Mouse (Mus musculus): Measurements from ENCODE around the gene Lcmt2. TPM values are rescaled to one million over a fixed set of nuclear protein-coding genes. Genes with fewer than 3 reads are reported as not detected.
A peak's percentile ranks its signal among the peaks of the same experiment; 100 is the strongest.

Lcmt2 gene
- 16.2 and 20.9 TPM in 2 replicates for polyA plus RNA-seq (2014; fragmentation: Nextera tagmentation; extraction: Ambion mirVana)

- Histone ChIP-seq H3K27ac (peak within 1 kb of the TSS; percentile 98), H3K27me3 (ENCODE audit: control insufficient read depth, insufficient read depth, low read length) (no peaks in the 10 kb centered on the region), H3K9ac (peak within 1 kb of the TSS; percentile 84), H3K36me3 (replicated peaks; ENCODE audit: control insufficient read depth, insufficient read depth) (peaks cover 18% of the 10 kb centered on the region), H3K4me2 (replicated peaks) (peak within 1 kb of the TSS; percentile 81), H3K4me3 (replicated peaks; ENCODE audit: low read length) (peak within 1 kb of the TSS; percentile 65), H3K4me1 (replicated peaks; ENCODE audit: control insufficient read depth, insufficient read depth, low read length) (peaks cover 31% of the 10 kb centered on the region), H3K9me3 (ENCODE audit: control insufficient read depth, low read length) (no peaks in the 10 kb centered on the region)
- peak; percentile 95 for ATAC-seq (ENCODE audit: low FRiP score)
- peak; percentile 96 for DNase-seq (ENCODE audit: low spot score)
- under 1% methylated on average over 85 of the region's 87 CpGs for WGBS
Observed at GRCm38 (mm10) chr2:121140018-121140882, at the start of gene Lcmt2, which contains the start of gene Adal. Lcmt2 (minus strand) TSS chr2:121140653. Adal (plus strand) TSS chr2:121140428.

GRCm38 (mm10) chr2:121188530-121188929 lies 48.1 kb upstream of the Lcmt2 start:
- Histone ChIP-seq H3K9me3 (ENCODE audit: control insufficient read depth, low read length) (no peaks in the 10 kb centered on the region), H3K9ac (no peak overlapping the region), H3K4me3 (replicated peaks; ENCODE audit: low read length) (no peak overlapping the region), H3K4me1 (replicated peaks; ENCODE audit: control insufficient read depth, insufficient read depth, low read length) (no peaks in the 10 kb centered on the region), H3K27ac (no peak overlapping the region), H3K36me3 (replicated peaks; ENCODE audit: control insufficient read depth, insufficient read depth) (peaks cover 99% of the 10 kb centered on the region), H3K27me3 (ENCODE audit: control insufficient read depth, insufficient read depth, low read length) (no peaks in the 10 kb centered on the region), H3K4me2 (replicated peaks) (no peak overlapping the region)
- ATAC-seq (ENCODE audit: low FRiP score) (no peak), DNase-seq (ENCODE audit: low spot score) (no peak)
- WGBS = 82% methylated on average over 1 of the region's 1 CpGs

DNA sequence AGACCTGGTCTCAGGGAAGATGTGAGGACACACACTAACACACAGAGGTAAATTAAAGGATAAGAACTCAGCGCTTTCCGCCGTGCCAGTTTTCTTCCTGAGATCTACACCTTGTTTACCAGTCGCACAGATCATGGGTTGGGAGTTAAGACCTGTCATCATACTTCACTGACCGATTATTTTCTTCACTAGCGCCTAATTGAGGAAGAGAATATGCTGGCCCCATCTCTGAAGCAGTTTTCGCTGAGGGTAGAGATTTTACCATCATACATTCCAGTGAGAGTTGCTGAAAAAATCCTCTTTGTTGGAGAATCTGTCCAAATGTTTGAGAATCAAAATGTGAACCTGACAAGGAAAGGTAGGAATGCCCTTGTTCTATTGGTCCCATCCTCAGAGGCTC lies 43.7 kb upstream of the Lcmt2 start:
- 97% methylated on average over 7 of the region's 7 CpGs for WGBS
- Histone ChIP-seq H3K4me1 (replicated peaks; ENCODE audit: control insufficient read depth, insufficient read depth, low read length) (no peaks in the 10 kb centered on the region), H3K36me3 (replicated peaks; ENCODE audit: control insufficient read depth, insufficient read depth) (peaks cover 82% of the 10 kb centered on the region), H3K9ac (no peak overlapping the region), H3K27me3 (ENCODE audit: control insufficient read depth, insufficient read depth, low read length) (no peaks in the 10 kb centered on the region), H3K27ac (no peak overlapping the region), H3K4me2 (replicated peaks) (no peak overlapping the region), H3K9me3 (ENCODE audit: control insufficient read depth, low read length) (no peaks in the 10 kb centered on the region), H3K4me3 (replicated peaks; ENCODE audit: low read length) (no peak overlapping the region)
- DNase-seq (ENCODE audit: low spot score) (no peak), ATAC-seq (ENCODE audit: low FRiP score) (no peak)

DNA sequence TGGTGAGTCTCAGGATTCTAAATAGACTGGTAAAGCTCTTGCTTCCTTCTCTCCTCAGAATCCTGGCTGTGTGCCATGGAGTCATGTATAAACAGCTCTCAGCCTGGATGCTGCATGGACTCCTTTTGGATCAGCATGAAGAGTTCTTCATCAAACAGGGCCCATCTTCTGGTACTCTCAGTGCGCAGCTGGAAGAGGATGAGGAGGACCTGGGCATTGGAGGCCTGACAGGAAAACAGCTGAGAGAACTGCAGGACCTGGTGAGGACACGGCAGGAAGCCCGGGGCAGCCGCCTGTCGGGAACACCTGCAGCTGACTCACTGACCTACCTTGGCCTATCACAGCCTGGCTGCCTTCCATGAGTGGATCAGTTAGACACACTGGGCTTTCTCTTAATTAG lies 43.0 kb upstream of the Lcmt2 start:
- no peak for ATAC-seq (ENCODE audit: low FRiP score)
- Histone ChIP-seq H3K36me3 (replicated peaks; ENCODE audit: control insufficient read depth, insufficient read depth) (peaks cover 82% of the 10 kb centered on the region), H3K9ac (no peak overlapping the region), H3K27me3 (ENCODE audit: control insufficient read depth, insufficient read depth, low read length) (no peaks in the 10 kb centered on the region), H3K4me1 (replicated peaks; ENCODE audit: control insufficient read depth, insufficient read depth, low read length) (no peaks in the 10 kb centered on the region), H3K27ac (no peak overlapping the region), H3K9me3 (ENCODE audit: control insufficient read depth, low read length) (no peaks in the 10 kb centered on the region), H3K4me2 (replicated peaks) (no peak overlapping the region), H3K4me3 (replicated peaks; ENCODE audit: low read length) (no peak overlapping the region)
- 90% methylated on average over 5 of the region's 5 CpGs for WGBS
- DNase-seq (ENCODE audit: low spot score) = no peak

DNA sequence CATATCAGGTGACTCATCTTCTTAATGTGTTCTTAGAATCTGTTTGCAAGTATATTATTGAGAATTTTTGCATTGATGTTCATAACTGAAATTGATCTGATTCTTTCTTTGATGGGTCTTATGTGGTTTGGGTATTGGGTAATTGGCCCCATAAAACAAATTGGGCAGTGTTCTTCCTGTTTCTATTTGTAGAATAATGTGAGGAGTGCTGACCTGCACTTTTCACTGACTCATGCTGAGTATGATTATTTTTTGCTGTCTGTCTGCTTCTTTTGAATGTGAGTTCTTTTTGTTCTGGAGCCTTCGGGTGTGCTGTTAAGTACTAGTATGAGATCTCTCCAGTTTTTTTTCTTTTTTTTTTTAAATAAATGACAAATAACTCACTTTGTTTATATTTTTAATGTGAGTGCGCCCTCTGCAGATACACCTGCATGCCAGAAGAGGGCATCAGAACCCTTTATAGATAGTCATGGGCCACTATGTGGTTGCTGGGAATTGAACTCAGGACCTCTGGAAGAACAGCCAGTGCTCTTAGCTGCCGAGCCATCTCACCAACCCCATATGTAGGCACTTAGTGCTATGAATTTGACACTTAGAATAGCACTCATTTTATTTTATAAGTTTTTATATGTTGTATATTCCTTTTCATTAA lies 38.5 kb upstream of the Lcmt2 start:
- Histone ChIP-seq H3K27me3 (ENCODE audit: control insufficient read depth, insufficient read depth, low read length) (no peaks in the 10 kb centered on the region), H3K36me3 (replicated peaks; ENCODE audit: control insufficient read depth, insufficient read depth) (peaks cover 81% of the 10 kb centered on the region), H3K4me1 (replicated peaks; ENCODE audit: control insufficient read depth, insufficient read depth, low read length) (no peaks in the 10 kb centered on the region), H3K4me2 (replicated peaks) (no peak overlapping the region), H3K4me3 (replicated peaks; ENCODE audit: low read length) (no peak overlapping the region), H3K27ac (no peak overlapping the region), H3K9ac (no peak overlapping the region), H3K9me3 (ENCODE audit: control insufficient read depth, low read length) (no peaks in the 10 kb centered on the region)
- 98% methylated on average over 3 of the region's 3 CpGs for WGBS
- no peak for ATAC-seq (ENCODE audit: low FRiP score)
- no peak for DNase-seq (ENCODE audit: low spot score)

- peak within 1 kb of the TSS; percentile 89 for H3K9ac ChIP-seq
- WGBS = under 1% methylated on average over 63 of the region's 66 CpGs
- peaks cover 32% of the 10 kb centered on the region for H3K36me3 ChIP-seq (replicated peaks; ENCODE audit: control insufficient read depth, insufficient read depth)
- peak within 1 kb of the TSS; percentile 87 for H3K4me2 ChIP-seq (replicated peaks)
- DNase-seq (ENCODE audit: low spot score) = peak; percentile 93
- peak within 1 kb of the TSS; percentile 85 for H3K27ac ChIP-seq
- H3K9me3 ChIP-seq (ENCODE audit: control insufficient read depth, low read length) = no peaks in the 10 kb centered on the region
- peak; percentile 97 for ATAC-seq (ENCODE audit: low FRiP score)
- peak within 1 kb of the TSS; percentile 96 for H3K4me3 ChIP-seq (replicated peaks; ENCODE audit: low read length)
- H3K27me3 ChIP-seq (ENCODE audit: control insufficient read depth, insufficient read depth, low read length) = no peaks in the 10 kb centered on the region
- H3K4me1 ChIP-seq (replicated peaks; ENCODE audit: control insufficient read depth, insufficient read depth, low read length) = peaks cover 25% of the 10 kb centered on the region
Observed at GRCm38 (mm10) chr2:121170980-121171742, 30.7 kb upstream of the Lcmt2 start, which contains the start of gene Zscan29. Zscan29 (minus strand) TSS chr2:121171125.

GRCm38 (mm10) chr2:121170481-121170971 lies 30.1 kb upstream of the Lcmt2 start, which contains the start of gene Tubgcp4:
Tubgcp4 (plus strand) TSS chr2:121170654.
- Histone ChIP-seq H3K9ac (peak within 1 kb of the TSS; percentile 89), H3K36me3 (replicated peaks; ENCODE audit: control insufficient read depth, insufficient read depth) (peaks cover 32% of the 10 kb centered on the region), H3K27ac (peak within 1 kb of the TSS; percentile 85), H3K4me2 (replicated peaks) (peak within 1 kb of the TSS; percentile 87), H3K9me3 (ENCODE audit: control insufficient read depth, low read length) (no peaks in the 10 kb centered on the region), H3K27me3 (ENCODE audit: control insufficient read depth, insufficient read depth, low read length) (no peaks in the 10 kb centered on the region), H3K4me1 (replicated peaks; ENCODE audit: control insufficient read depth, insufficient read depth, low read length) (peaks cover 25% of the 10 kb centered on the region), H3K4me3 (replicated peaks; ENCODE audit: low read length) (peak within 1 kb of the TSS; percentile 96)
- under 1% methylated on average over 38 of the region's 38 CpGs for WGBS
- DNase-seq (ENCODE audit: low spot score) (no peak), ATAC-seq (ENCODE audit: low FRiP score) (peak; percentile 76)

DNA sequence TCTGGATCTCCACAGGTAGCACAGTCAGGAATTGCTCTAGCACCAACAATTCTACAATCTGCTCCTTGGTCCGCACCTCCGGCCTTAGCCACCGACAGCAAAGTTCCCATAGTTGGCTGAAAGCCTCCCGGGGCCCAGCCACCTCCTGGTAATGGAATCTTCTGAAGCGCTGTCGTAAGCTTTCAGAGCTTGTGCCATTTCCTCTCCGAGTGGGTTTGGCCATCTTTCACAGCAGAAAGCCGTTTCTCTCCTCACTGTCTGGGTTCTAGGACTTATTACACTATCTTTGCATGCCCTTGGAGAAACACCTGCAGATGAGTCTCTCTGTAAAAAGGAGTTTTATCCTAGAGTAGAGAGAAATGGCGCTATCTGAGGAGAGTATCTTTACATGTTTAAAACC lies 29.4 kb upstream of the Lcmt2 start:
- no peak for DNase-seq (ENCODE audit: low spot score)
- H3K9ac ChIP-seq = peak overlapping the region; percentile 89
- ATAC-seq (ENCODE audit: low FRiP score) = no peak
- peaks cover 25% of the 10 kb centered on the region for H3K4me1 ChIP-seq (replicated peaks; ENCODE audit: control insufficient read depth, insufficient read depth, low read length)
- H3K9me3 ChIP-seq (ENCODE audit: control insufficient read depth, low read length) = no peaks in the 10 kb centered on the region
- H3K4me3 ChIP-seq (replicated peaks; ENCODE audit: low read length) = peak overlapping the region; percentile 96
- H3K27ac ChIP-seq = no peak overlapping the region
- H3K27me3 ChIP-seq (ENCODE audit: control insufficient read depth, insufficient read depth, low read length) = no peaks in the 10 kb centered on the region
- H3K4me2 ChIP-seq (replicated peaks) = peak overlapping the region; percentile 87
- peaks cover 30% of the 10 kb centered on the region for H3K36me3 ChIP-seq (replicated peaks; ENCODE audit: control insufficient read depth, insufficient read depth)
- 11% methylated on average over 9 of the region's 9 CpGs for WGBS

Measured in hindbrain, embryonic 14.5 days (tissue).